Mouse (Mus musculus) cortical plate, adult 2 months (tissue): ENCODE measurements at regions not wholly inside any gene's neighbourhood (a gene's known extent, or its start where the extent isn't known, plus 50 kb on each side); places are given as distances from the start of the nearest gene placed in this dataset.

Source experiments
- CTCF ChIP-seq: fragments of 200-500 bp; IDR thresholded peaks from 2 replicates; pipeline ENCODE4 v1.5.1; 2011; ENCODE audit warnings: mild to moderate bottlenecking, control low read depth, low read length; ENCODE audit not compliant: insufficient read depth; ENCODE audit errors: extremely low read depth
- POLR2A ChIP-seq: fragments of 200-500 bp; IDR thresholded peaks from 2 replicates; pipeline ENCODE4 v1.6.1; 2011; ENCODE audit warnings: mild to moderate bottlenecking, low read length, control low read depth; ENCODE audit not compliant: insufficient read depth; ENCODE audit errors: extremely low read depth

DNA sequence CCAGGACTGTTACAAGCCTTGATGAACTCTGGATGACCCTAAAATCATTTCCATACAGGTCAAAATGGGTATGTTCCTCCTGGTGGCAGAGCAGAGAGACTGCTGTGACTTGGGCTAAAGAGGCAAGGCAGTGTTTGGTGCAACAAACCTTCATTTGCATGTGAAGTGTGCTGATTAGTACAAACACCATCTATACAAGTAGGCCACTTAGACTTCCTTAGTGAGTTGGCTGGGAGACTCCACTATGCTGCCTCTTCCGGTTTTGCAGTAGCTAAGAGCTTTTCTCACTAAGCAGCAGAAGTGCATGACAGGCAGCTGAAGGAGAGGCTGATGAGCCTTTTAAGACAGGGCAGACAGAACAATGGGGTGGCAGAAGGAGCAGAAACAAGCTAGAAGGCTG lies 242.5 kb upstream of the Slc24a2 start:
- TF ChIP-seq CTCF, result no peak
- no peak for TF ChIP-seq POLR2A
